12 mouse cellular contexts compared by ENCODE assay signal in genomic region chr1:172456001-172456677, GRCm38 (mm10). TPM values are rescaled to one million over a fixed set of nuclear protein-coding genes. Genes with fewer than 3 reads are reported as not detected.
A peak's percentile ranks its signal among the peaks of the same experiment; 100 is the strongest.
DNase-seq lines count a peak whose midpoint lies in the region; ATAC-seq and TF ChIP-seq lines count a peak whose summit lies in the region.
"Had no signal": no experiment of that assay in that cellular context is flagged by ENCODE, and none has a peak within 500 bp of the region (broad histone marks: within the 10 kb centered on the region; RNA-seq: fewer than 3 reads in every experiment).

No protein-coding gene starts in this region.

- H3K4me2 ChIP-seq in midbrain, embryonic 11.5 days: no peak overlapping the region
- H3K4me2 ChIP-seq: lung, embryonic 14.5 days had no signal

- no peaks in the 10 kb centered on the region for H3K36me3 ChIP-seq in small intestine, adult 2 months (ENCODE audit: control insufficient read depth, insufficient read depth, low read length)
- H3K36me3 ChIP-seq in midbrain, embryonic 11.5 days (ENCODE audit: control insufficient read depth, insufficient read depth, low read length): no peaks in the 10 kb centered on the region
- no peaks in the 10 kb centered on the region for H3K36me3 ChIP-seq in hindbrain, embryonic 10.5 days

- no peak overlapping the region for H3K9ac ChIP-seq in midbrain, embryonic 11.5 days (ENCODE audit: low read length)
- H3K9ac ChIP-seq: lung, embryonic 14.5 days had no signal

- no peak for TF ChIP-seq POLR2A in lung, adult 2 months (IDR thresholded peaks at IDR 0.05; ENCODE audit: borderline replicate concordance, extremely low read depth, low read depth, low read length)
- TF ChIP-seq POLR2A in small intestine, adult 2 months (IDR thresholded peaks at IDR 0.05; ENCODE audit: low read depth, low read length): no peak

- H3K4me1 ChIP-seq in lung, adult 2 months (ENCODE audit: control insufficient read depth, insufficient read depth, low read length): no peaks in the 10 kb centered on the region
- H3K4me1 ChIP-seq in small intestine, adult 2 months (ENCODE audit: control insufficient read depth, insufficient read depth, insufficient read length, low read length): peaks cover 7% of the 10 kb centered on the region; the same call in 1 of the 2 replicates
- no peaks in the 10 kb centered on the region for H3K4me1 ChIP-seq in midbrain, embryonic 11.5 days (ENCODE audit: control insufficient read depth, insufficient read depth, low read length)
- peaks cover 11% of the 10 kb centered on the region; the same call in 1 of the 2 replicates for H3K4me1 ChIP-seq in hindbrain, embryonic 10.5 days (replicated peaks)

- TF ChIP-seq CTCF in lung, adult 2 months (IDR thresholded peaks at IDR 0.05; ENCODE audit: insufficient read depth, low read length): no peak
- TF ChIP-seq CTCF in gastrocnemius, adult 2 months (IDR thresholded peaks at IDR 0.05): no peak
- no peak for TF ChIP-seq CTCF in small intestine, adult 2 months (IDR thresholded peaks at IDR 0.05; ENCODE audit: extremely low read depth, insufficient read length, insufficient replicate concordance, low read depth, low read length)

- H3K9me3 ChIP-seq in midbrain, embryonic 11.5 days (ENCODE audit: control insufficient read depth, low read length): no peaks in the 10 kb centered on the region
- H3K9me3 ChIP-seq in hindbrain, embryonic 10.5 days: no peaks in the 10 kb centered on the region

- H3K4me3 ChIP-seq in lung, adult 2 months (replicated peaks; ENCODE audit: extremely low read depth, low read depth, low read length): no peak overlapping the region
- H3K4me3 ChIP-seq in gastrocnemius, adult 2 months: peak overlapping the region; percentile 17; the same call in 1 of the 2 replicates
- H3K4me3 ChIP-seq in small intestine, adult 2 months (ENCODE audit: low read depth, low read length): no peak overlapping the region
- H3K4me3 ChIP-seq in midbrain, embryonic 11.5 days (ENCODE audit: low read depth, low read length): no peak overlapping the region
- no peak overlapping the region for H3K4me3 ChIP-seq in hindbrain, embryonic 10.5 days

- 53% methylated on average over 7 of the region's 7 CpGs for WGBS in lung, adult 2 months
- 72% methylated on average over 7 of the region's 7 CpGs for WGBS in small intestine, adult 2 months
- 73% methylated on average over 7 of the region's 7 CpGs for WGBS in midbrain, embryonic 11.5 days
- 73% methylated on average over 7 of the region's 7 CpGs for WGBS in hindbrain, embryonic 10.5 days

- peak; percentile 40 to 42 for DNase-seq in lung, adult 18-20 months
- DNase-seq in lung, adult 2 months: no peak
- peak; percentile 48 for DNase-seq in gastrocnemius, adult 2 months
- DNase-seq in heart, postnatal 4 days: peak; percentile 19
- DNase-seq in midbrain, embryonic 11.5 days (ENCODE audit: low spot score, missing footprints): no peak
- no peak for DNase-seq in cerebellum, postnatal 36 days
- no peak for DNase-seq in hindbrain, embryonic 10.5 days (ENCODE audit: low spot score)
- DNase-seq: cerebellum, adult 2 months; lung, embryonic 14.5 days had no signal

- peak overlapping the region; percentile 64 for H3K27ac ChIP-seq in gastrocnemius, adult 2 months
- H3K27ac ChIP-seq in small intestine, adult 2 months (ENCODE audit: insufficient read depth, low read depth, low read length): peak overlapping the region; percentile 0; the same call in 1 of the 2 replicates
- H3K27ac ChIP-seq in midbrain, embryonic 11.5 days (ENCODE audit: low read depth, low read length): no peak overlapping the region
- no peak overlapping the region for H3K27ac ChIP-seq in hindbrain, embryonic 10.5 days
- H3K27ac ChIP-seq: kidney, postnatal 0 days had no signal

- intact Hi-C loops in gastrocnemius, adult 2 months (cut with DNase I): no loop called here

- no peak for ATAC-seq in midbrain, embryonic 11.5 days (ENCODE audit: low FRiP score)
- ATAC-seq: Patski had no signal

- H3K27me3 ChIP-seq in small intestine, adult 2 months (ENCODE audit: control insufficient read depth, insufficient read depth, low read length): no peaks in the 10 kb centered on the region
- H3K27me3 ChIP-seq in midbrain, embryonic 11.5 days (ENCODE audit: control insufficient read depth, insufficient read depth, low read length): no peaks in the 10 kb centered on the region
- H3K27me3 ChIP-seq in hindbrain, embryonic 10.5 days (ENCODE audit: insufficient read depth, poor library complexity, severe bottlenecking): no peaks in the 10 kb centered on the region
- H3K27me3 ChIP-seq: Patski had no signal

RNA-seq across cellular contexts. Expression of gene Slamf9, which starts 19.0 kb away (rescaled TPM):
- polyA plus RNA-seq in lung, adult 2 months (2012; rRNA removed): 10.6 and 15.2 TPM in 2 replicates
- total RNA-seq in gastrocnemius, adult 2 months (2021): under 1 TPM in 1 of 2 experiments, not detected in 1; 0.22 TPM
- 1 to 10 TPM; 1.4 to 1.8 TPM for total RNA-seq in heart, postnatal 4 days (2021)
- polyA plus RNA-seq in small intestine, adult 2 months (2012; rRNA removed): 2.1 TPM in 2 replicates
- polyA plus RNA-seq in midbrain, embryonic 11.5 days (2014; fragmentation: Nextera tagmentation; extraction: Ambion mirVana): 0.12 and 0.23 TPM in 2 replicates
- polyA plus RNA-seq in hindbrain, embryonic 10.5 days (2016; fragmentation: Nextera tagmentation; extraction: Ambion mirVana): 0.16 TPM in 1 of 2 replicates, not detected in the other

RNA-seq across cellular contexts. Expression of gene Igsf9, which starts 25.4 kb away (rescaled TPM):
- polyA plus RNA-seq in lung, adult 2 months (2012; rRNA removed): 11.1 and 11.8 TPM in 2 replicates
- total RNA-seq in gastrocnemius, adult 2 months (2021): under 1 TPM in 1 of 2 experiments, not detected in 1; 0.67 TPM
- 1 to 10 TPM; 2.5 to 3.1 TPM for total RNA-seq in heart, postnatal 4 days (2021)
- polyA plus RNA-seq in small intestine, adult 2 months (2012; rRNA removed): 145 and 516 TPM in 2 replicates
- 48.8 and 49.7 TPM in 2 replicates for polyA plus RNA-seq in midbrain, embryonic 11.5 days (2014; fragmentation: Nextera tagmentation; extraction: Ambion mirVana)
- polyA plus RNA-seq in hindbrain, embryonic 10.5 days (2016; fragmentation: Nextera tagmentation; extraction: Ambion mirVana): 74.1 and 76.0 TPM in 2 replicates

RNA-seq across cellular contexts. Expression of gene Tagln2, which starts 43.7 kb away (rescaled TPM):
- 585 and 594 TPM in 2 replicates for polyA plus RNA-seq in lung, adult 2 months (2012; rRNA removed)
- total RNA-seq in gastrocnemius, adult 2 months (2021): 10 to 100 TPM; 16.4 to 23.4 TPM
- 100 to 1,000 TPM; 230 to 244 TPM for total RNA-seq in heart, postnatal 4 days (2021)
- 149 and 284 TPM in 2 replicates for polyA plus RNA-seq in small intestine, adult 2 months (2012; rRNA removed)
- polyA plus RNA-seq in midbrain, embryonic 11.5 days (2014; fragmentation: Nextera tagmentation; extraction: Ambion mirVana): 36.3 and 39.1 TPM in 2 replicates
- polyA plus RNA-seq in hindbrain, embryonic 10.5 days (2016; fragmentation: Nextera tagmentation; extraction: Ambion mirVana): 73.3 and 80.4 TPM in 2 replicates

Comparison
In these comparisons a context has a peak if more than half of its experiments do, and no peak if none do; other contexts are left out.
1. DNase-seq: peak in lung, adult 18-20 months (2 of 2), gastrocnemius, adult 2 months (single experiment) and heart, postnatal 4 days (single experiment); none in lung, adult 2 months (single experiment), midbrain, embryonic 11.5 days (single experiment), cerebellum, postnatal 36 days (0 of 2) and hindbrain, embryonic 10.5 days (single experiment).
2. H3K27ac ChIP-seq: peak in gastrocnemius, adult 2 months (single experiment) and small intestine, adult 2 months (single experiment); none in midbrain, embryonic 11.5 days (single experiment) and hindbrain, embryonic 10.5 days (single experiment).